Mouse (Mus musculus) left cerebral cortex, adult 2 months (tissue): ENCODE measurements around the gene Ctnna2. TPM values are rescaled to one million over a fixed set of nuclear protein-coding genes. Genes with fewer than 3 reads are reported as not detected.

ENCODE experiments used
- DNase-seq, 2 experiments: peaks; one replicate each; pipeline ENCODE4 v3.0.0; 2021 to 2022; ENCODE audit warnings: low spot score in 2 of 2, mixed read lengths in 1 of 2; ENCODE audit errors: extremely low spot score in 1 of 2
- H3K27ac ChIP-seq: fragments of 200-600 bp; 2 replicates; pipeline ENCODE4 v1.8.1; 2022
- H3K4me3 ChIP-seq: fragments of 200-600 bp; 2 replicates; pipeline ENCODE4 v1.8.1; 2022
- CTCF ChIP-seq: fragments of 200-600 bp; IDR thresholded peaks from 2 replicates; pipeline ENCODE4 v1.8.1; 2022; ENCODE audit warnings: antibody characterized with exemption, mild to moderate bottlenecking, moderate library complexity
- intact Hi-C: fragments of 180-260 bp; cut with DNase I; formaldehyde crosslinking; loops from one replicate; pipeline ENCODE4 v1.15.1; 2025
- total RNA-seq, 2 experiments: library from RNA; stranded (reverse); gene quantifications; 2 replicates each; pipeline ENCODE4 v1.2.3; 2021

The Ctnna2 gene
- total RNA-seq, 2 experiments from 2014 or later, result 112 to 114 TPM

DNA sequence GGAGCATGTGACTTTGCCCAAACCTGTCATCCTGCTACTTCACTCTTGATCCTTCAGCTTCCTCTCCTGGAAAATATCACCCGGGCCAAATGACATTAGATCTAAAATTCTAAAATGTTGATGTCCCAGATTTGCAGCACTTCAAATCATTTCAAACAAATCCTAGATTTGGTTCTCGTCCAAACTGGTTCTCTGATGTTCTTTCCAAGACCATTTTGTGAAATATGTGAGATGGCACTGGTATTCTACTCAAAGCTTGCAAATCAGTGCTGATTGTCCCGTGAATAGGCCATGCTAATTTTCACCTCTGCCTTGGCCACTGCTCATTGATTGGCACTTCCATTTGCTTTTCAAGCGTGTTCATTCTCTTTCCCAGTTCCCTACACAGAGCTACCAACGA is 571.0 kb downstream of the Ctnna2 start:
- H3K4me3 ChIP-seq, result no peak overlapping the region
- H3K27ac ChIP-seq, result no peak overlapping the region
- DNase-seq, result no peak
- intact Hi-C loops, result no loop called here
- no peak for TF ChIP-seq CTCF

DNA sequence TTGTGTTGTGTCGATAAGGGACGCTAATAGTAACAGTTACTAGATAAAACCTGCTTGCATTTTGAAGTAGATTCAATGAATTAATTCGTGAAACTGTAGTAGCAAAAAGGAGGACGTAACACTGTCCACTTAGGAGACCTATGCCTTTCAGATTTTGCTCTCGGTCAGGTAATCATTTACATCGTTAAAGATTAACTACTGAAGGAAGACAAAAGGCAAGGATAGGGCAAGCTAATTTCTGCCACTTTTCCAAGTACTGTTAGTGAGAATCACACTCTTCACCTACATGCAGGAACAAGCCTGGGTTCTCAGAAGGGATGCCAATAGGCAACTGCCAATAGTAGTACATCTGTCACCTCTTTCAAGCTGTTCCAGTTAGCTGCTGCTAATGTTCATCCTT is 578.7 kb downstream of the Ctnna2 start:
- DNase-seq, result no peak
- Histone ChIP-seq H3K27ac (no peak overlapping the region), H3K4me3 (no peak overlapping the region)
- no peak for TF ChIP-seq CTCF
- intact Hi-C loops, result no loop called here

DNA sequence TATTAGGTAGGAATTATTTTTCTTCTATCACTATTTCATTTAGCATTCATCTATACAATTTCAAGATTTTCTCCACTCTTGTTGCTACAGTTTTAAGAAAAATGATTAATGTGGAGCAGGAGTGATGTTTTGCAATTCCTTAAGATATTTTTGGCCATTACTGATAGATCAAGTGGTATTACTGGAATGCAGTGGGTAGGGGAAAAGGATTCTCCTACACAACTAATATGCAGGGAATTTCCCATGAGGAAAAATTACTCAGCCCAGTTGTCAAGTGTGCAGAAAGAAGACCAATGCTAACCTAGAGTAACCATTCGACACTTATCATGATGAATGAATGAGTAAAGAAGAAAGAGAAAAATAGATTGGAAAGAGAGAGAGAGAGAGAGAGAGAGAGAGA is 587.8 kb downstream of the Ctnna2 start:
- no peak for DNase-seq
- Histone ChIP-seq H3K4me3 (no peak overlapping the region), H3K27ac (no peak overlapping the region)
- no peak for TF ChIP-seq CTCF
- intact Hi-C loops, result no loop called here

DNA sequence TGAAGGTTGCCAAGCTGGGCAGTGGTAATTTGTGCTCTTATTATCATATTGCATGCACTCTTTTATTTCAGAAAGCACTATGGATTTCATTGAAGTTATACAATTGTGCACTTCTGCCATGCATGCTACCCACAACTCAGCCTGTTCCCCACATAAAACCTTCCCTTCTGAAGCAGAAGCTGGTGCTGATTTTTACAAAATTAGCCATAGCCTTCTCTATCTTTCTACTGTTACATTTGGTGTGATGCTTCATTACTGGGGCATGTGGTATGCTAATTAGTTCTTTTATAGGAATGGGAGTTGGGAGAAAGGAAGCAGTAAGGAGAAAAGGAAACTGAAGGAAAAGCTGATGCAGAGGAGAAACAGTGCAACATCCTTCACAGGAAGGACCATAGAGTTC is 598.2 kb downstream of the Ctnna2 start:
- TF ChIP-seq CTCF, result no peak
- intact Hi-C loops, result loop anchor here (5.0 to 10.0 kb wide), 2 partner anchors 61 to 193 kb away; no protein-coding TSS in a partner anchor
- no peak overlapping the region for H3K4me3 ChIP-seq
- peak overlapping the region; percentile 63; the same call in 1 of the 2 replicates for H3K27ac ChIP-seq
- DNase-seq, result no peak

DNA sequence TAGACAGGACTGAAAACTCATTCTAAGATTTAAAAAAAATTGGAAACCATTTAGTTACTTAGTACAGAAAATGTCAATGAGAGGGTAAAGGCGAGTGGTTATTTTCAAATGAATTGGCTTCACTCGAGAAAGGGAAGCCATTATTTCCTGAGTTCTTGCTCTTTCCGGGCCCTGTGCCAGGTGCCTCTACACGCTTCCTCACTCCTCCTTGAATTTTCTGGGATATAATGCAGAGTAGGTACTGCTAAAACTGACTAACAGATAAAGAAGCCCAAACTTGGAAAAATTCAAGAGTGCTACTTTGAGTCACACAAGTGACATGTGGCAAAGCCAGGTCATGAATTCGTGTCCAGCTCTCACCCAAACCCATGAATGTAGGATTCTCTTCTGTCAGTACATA is 606.4 kb downstream of the Ctnna2 start:
- DNase-seq, result no peak
- no peak overlapping the region for H3K4me3 ChIP-seq
- TF ChIP-seq CTCF, result no peak
- H3K27ac ChIP-seq, result no peak overlapping the region
- intact Hi-C loops, result no loop called here

DNA sequence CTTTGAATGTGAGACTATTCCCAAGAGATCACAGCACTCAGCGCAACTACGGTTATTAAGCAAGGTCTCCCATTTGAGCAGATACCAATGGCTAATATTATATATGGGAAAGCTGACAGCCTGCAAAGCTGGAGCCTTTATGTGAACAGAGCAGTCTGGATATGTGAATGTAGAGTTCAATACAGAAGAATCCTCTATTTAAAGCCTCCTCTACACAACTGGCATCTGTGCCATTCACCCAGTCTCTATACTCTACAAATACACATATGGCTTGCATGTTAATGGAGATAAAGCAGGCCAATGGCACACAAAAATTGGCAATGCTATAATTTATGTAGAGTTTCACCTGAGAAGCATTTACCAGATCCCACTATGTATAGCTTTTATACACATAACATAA is 608.4 kb downstream of the Ctnna2 start:
- H3K4me3 ChIP-seq, result no peak overlapping the region
- intact Hi-C loops, result no loop called here

DNA sequence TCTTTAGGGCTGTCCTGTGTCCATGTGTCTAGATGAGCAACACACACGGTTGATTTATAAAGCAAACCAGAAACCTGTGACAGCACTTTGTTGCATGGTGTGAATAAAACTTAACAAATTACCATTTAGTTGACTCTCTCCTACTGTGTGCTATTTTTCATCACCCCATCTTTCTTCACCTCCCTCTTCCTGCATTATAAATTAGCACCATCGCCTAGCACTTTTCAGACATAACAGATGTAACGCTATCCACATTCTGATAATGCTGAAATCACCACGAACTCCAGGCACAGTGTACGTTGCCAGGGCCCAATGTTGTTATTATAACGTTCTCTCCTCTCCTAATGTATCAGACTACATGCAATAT is 621.0 kb downstream of the Ctnna2 start:
- TF ChIP-seq CTCF, result no peak
- intact Hi-C loops, result loop anchor here (1.0 to 5.0 kb wide), 3 partner anchors 80 to 101 kb away; no protein-coding TSS in a partner anchor
- H3K27ac ChIP-seq, result peak overlapping the region; percentile 75
- no peak for DNase-seq
- H3K4me3 ChIP-seq, result no peak overlapping the region

More for the DNA sequence above, 608.4 kb downstream of the Ctnna2 start:
- no peak for DNase-seq
- TF ChIP-seq CTCF, result no peak
- no peak overlapping the region for H3K27ac ChIP-seq

DNA sequence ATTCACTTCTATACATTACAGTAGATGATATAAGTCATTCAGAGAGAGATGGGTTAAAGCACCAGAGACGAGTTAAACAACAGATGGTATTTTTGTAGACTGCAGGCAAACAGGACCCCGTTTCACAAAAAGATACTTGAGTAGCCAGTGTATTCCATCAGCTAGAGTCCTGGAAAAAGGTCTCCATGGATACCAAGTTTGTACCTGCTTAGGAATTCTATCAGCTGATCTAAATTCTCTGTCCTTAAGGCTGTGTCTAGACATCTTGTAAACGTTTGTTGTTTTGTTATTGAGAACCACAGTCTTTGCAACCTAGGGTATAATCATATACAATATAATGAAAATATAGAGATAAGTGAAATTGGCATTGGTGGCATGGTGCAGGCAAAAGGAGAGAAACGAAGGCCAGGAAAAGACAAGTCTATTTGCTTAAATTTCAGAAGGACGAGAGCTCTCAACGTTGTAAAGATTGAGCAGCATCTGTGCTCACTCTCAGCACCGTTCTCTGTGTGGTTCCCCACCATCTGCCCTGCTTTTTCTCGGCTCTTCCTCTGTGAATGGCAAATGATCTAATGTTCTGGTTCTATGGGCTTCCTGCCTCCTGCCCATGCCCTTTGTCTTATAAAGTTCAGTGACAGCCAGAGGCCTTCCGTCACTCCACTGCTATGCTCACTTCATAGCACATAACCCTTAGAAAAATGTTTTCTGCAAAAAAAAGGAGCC is 621.6 kb downstream of the Ctnna2 start:
- Histone ChIP-seq H3K27ac (peak overlapping the region; percentile 75), H3K4me3 (no peak overlapping the region)
- intact Hi-C loops, result loop anchor here (1.0 to 5.0 kb wide), 3 partner anchors 80 to 101 kb away; no protein-coding TSS in a partner anchor
- DNase-seq, result peak; percentile 17 to 28
- TF ChIP-seq CTCF, result no peak

DNA sequence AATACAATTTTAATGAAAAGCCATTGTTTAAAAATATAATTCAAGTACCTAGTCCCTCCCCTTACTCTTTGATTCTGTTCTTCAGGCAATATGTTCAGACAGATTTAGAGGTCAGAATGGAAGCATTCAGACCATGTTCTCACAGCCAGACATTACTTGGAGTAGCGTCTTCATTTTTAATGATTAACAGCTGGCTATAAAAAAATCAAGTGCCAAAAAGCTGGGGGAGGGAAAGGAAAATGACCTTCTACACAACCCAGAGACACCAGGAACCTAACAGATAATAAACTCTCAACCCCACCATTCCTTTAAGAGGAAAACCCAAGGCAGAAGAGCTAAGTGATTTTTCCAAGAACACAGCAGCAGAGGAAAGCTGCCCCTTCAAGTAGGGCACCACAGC is 624.7 kb downstream of the Ctnna2 start:
- no peak for DNase-seq
- Histone ChIP-seq H3K4me3 (no peak overlapping the region), H3K27ac (no peak overlapping the region)
- no peak for TF ChIP-seq CTCF
- intact Hi-C loops, result loop anchor here (5.0 kb wide), 1 partner anchor 98 kb away; no protein-coding TSS in a partner anchor

DNA sequence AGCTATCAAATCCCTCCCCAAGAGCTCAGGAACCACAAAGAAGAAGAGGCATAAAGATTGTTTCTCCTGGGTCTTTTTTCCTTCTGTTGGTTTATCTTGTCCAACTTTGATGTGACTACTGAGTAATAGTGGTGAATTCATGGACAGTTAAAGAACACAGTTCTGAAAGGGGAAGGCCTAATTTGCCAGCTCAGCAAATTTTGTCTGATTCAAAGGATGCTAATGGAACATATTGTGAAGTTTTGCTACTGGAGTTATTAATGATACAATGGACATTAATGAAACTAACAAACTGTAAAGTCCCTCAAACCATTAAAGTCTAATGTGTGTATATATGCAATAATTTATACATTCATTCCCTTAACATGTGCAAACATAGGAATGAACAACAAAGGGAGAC is 635.7 kb downstream of the Ctnna2 start:
- intact Hi-C loops, result no loop called here
- H3K4me3 ChIP-seq, result no peak overlapping the region
- H3K27ac ChIP-seq, result no peak overlapping the region
- no peak for DNase-seq
- TF ChIP-seq CTCF, result no peak

DNA sequence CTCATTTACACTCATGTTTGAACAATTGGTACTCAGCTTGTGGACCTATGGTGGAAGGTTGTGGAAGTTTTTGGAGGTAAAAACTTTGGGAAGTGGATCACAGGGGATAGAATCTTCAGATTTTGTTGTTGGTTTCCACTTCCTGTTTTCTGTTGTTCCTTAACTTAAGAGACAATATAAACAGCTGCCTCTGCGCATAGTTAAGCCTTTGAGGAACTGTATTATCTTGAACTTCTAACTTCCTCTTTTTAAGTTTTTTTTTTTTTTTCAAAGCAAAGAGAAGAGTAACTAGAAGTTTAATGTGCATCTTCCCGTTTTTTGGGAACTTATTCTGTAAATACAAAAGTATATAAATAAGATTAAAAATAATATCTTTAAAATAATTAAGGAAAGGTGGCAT is 644.0 kb downstream of the Ctnna2 start:
- no peak for TF ChIP-seq CTCF
- intact Hi-C loops, result no loop called here
- Histone ChIP-seq H3K27ac (no peak overlapping the region), H3K4me3 (no peak overlapping the region)
- DNase-seq, result no peak

DNA sequence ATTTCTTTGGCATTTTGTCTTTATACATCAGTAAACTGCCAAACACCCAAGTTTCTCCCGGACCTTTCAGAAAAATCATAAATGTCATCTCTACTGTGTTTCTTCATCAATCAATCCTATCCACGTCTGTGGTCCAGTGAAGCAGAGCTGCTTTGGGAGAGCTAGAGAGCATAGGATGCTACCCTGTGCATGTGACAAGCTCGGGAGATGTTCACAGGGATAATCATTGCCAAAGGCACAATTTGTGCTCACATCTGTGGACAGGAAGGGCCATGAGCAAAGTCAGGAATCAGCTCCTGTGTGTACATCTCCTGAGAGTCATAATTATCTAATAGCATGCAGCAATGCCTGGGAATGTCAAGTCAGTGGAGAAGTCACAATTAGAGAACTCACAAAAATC is 654.8 kb downstream of the Ctnna2 start:
- no peak overlapping the region for H3K4me3 ChIP-seq
- DNase-seq, result no peak
- H3K27ac ChIP-seq, result peak overlapping the region; percentile 45
- TF ChIP-seq CTCF, result no peak
- intact Hi-C loops, result no loop called here

DNA sequence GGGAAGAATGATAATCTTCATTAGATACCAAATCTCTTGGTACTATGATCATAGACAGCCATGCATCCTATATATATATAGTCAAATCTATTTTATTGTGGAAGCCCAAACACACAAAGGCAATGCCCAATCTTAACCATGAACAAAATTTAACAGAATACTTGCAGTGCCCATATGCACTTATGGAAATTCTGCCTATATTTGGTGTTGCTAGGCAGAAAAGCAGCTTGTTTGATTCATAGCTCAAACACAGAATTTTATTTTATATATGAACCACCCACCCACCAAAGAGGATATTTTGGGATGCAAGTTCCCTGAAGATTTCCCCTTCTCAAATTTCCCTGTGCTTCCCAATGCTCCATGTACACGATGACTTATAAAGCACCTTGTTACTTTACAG is 655.2 kb downstream of the Ctnna2 start:
- no peak for TF ChIP-seq CTCF

More for the DNA sequence above, 655.2 kb downstream of the Ctnna2 start:
- intact Hi-C loops, result no loop called here
- no peak overlapping the region for H3K4me3 ChIP-seq
- DNase-seq, result no peak
- H3K27ac ChIP-seq, result no peak overlapping the region; the same call in 1 of the 2 replicates
